Mouse (Mus musculus) kidney, postnatal 0 days (tissue): ENCODE results near the gene Lemd2. TPM values are rescaled to one million over a fixed set of nuclear protein-coding genes. Genes with fewer than 3 reads are reported as not detected.

Experiments
- ATAC-seq: fragments of 200-750 bp; cut with Nextera tagmentation; replicated peaks from 2 replicates; pipeline ENCODE4 v1.8.0; 2017; ENCODE audit warnings: low read depth, moderate number of reproducible peaks, moderate TSS enrichment, moderate library complexity; ENCODE audit not compliant: low FRiP score
- DNase-seq: peaks from one replicate; pipeline ENCODE4 v3.0.0-alpha.2; 2016; ENCODE audit warnings: low spot score
- H3K27ac ChIP-seq: fragments of 300-500 bp; sonication (generic); 2 replicates; pipeline ENCODE4 v1.5.1; 2014; ENCODE audit warnings: mild to moderate bottlenecking
- H3K27me3 ChIP-seq: fragments of 300-500 bp; sonication (generic); 2 replicates; pipeline ENCODE4 v1.6.1; 2014; ENCODE audit warnings: low read length, mixed read lengths; ENCODE audit not compliant: insufficient read depth
- H3K36me3 ChIP-seq: fragments of 300-500 bp; sonication (generic); 2 replicates; pipeline ENCODE4 v1.6.1; 2014; ENCODE audit warnings: low read length, mixed read lengths; ENCODE audit not compliant: insufficient read depth
- H3K4me1 ChIP-seq: fragments of 300-500 bp; sonication (generic); replicated peaks from 2 replicates; pipeline ENCODE4 v1.6.1; 2014; ENCODE audit warnings: antibody characterized with exemption, low read length, mixed read lengths; ENCODE audit not compliant: insufficient read depth
- H3K4me2 ChIP-seq: fragments of 300-500 bp; sonication (generic); 2 replicates; pipeline ENCODE4 v1.6.1; 2014; ENCODE audit warnings: mild to moderate bottlenecking, low read length, moderate library complexity, mixed read lengths
- H3K4me3 ChIP-seq: fragments of 300-500 bp; sonication (generic); replicated peaks from 2 replicates; pipeline ENCODE4 v1.5.1; 2014; ENCODE audit warnings: low read depth, low read length
- H3K9ac ChIP-seq: fragments of 300-500 bp; sonication (generic); 2 replicates; pipeline ENCODE4 v1.6.1; 2014; ENCODE audit warnings: low read depth, low read length
- H3K9me3 ChIP-seq: fragments of 300-500 bp; sonication (generic); replicated peaks from 2 replicates; pipeline ENCODE4 v1.6.1; 2016; ENCODE audit warnings: low read length, inconsistent platforms, mixed read lengths
- CTCF ChIP-seq: IDR thresholded peaks from 2 replicates; pipeline ENCODE4 v1.5.1; 2016; ENCODE audit warnings: antibody characterized with exemption, low read depth, mild to moderate bottlenecking, moderate library complexity
- WGBS: fragments of 180-500 bp; shearing (Covaris S2); extraction: QIAGEN DNeasy Blood & Tissue Kit; methylation state at CpG from one replicate; pipeline ENCODE4 v1.1.7; 2014; 5-methylcytosine and 5-hydroxymethylcytosine counted together
- polyA plus RNA-seq: library from polyadenylated mRNA; unstranded; fragments of >200 nt; fragmentation: Nextera tagmentation; extraction: Ambion mirVana; gene quantifications from 2 replicates; pipeline ENCODE4 v1.2.1, GENCODE M21; 2015

The Lemd2 gene
- polyA plus RNA-seq, 1 experiment from 2014 or later = 18.0 TPM

- no peaks in the 10 kb centered on the region for H3K4me1 ChIP-seq
- 64% methylated on average over 7 of the region's 7 CpGs for WGBS
Measured at GRCm38 (mm10) chr17:27159169-27159568, 45.1 kb downstream of the Lemd2 start.

GRCm38 (mm10) chr17:27158439-27158838, 45.8 kb downstream of the Lemd2 start:
- no peak overlapping the region for H3K27ac ChIP-seq

More at GRCm38 (mm10) chr17:27159169-27159568, 45.1 kb downstream of the Lemd2 start:
- ATAC-seq (no peak), DNase-seq (no peak)
- Histone ChIP-seq H3K9ac (no peak overlapping the region), H3K27ac (no peak overlapping the region), H3K36me3 (no peaks in the 10 kb centered on the region), H3K4me3 (no peak overlapping the region), H3K27me3 (no peaks in the 10 kb centered on the region), H3K4me2 (no peak overlapping the region), H3K9me3 (no peaks in the 10 kb centered on the region)
- no peak for TF ChIP-seq CTCF

GRCm38 (mm10) chr17:27155752-27156151, 48.5 kb downstream of the Lemd2 start:
- Histone ChIP-seq H3K4me3 (no peak overlapping the region), H3K4me2 (no peak overlapping the region), H3K9me3 (no peaks in the 10 kb centered on the region), H3K27me3 (no peaks in the 10 kb centered on the region), H3K36me3 (no peaks in the 10 kb centered on the region), H3K9ac (no peak overlapping the region), H3K4me1 (no peaks in the 10 kb centered on the region), H3K27ac (no peak overlapping the region)
- no peak for TF ChIP-seq CTCF
- ATAC-seq (no peak), DNase-seq (no peak)
- WGBS = 61% methylated on average over 8 of the region's 8 CpGs

More at GRCm38 (mm10) chr17:27158439-27158838, 45.8 kb downstream of the Lemd2 start:
- H3K4me1 ChIP-seq = no peaks in the 10 kb centered on the region
- no peak overlapping the region for H3K9ac ChIP-seq
- ATAC-seq = peak; percentile 62; the same call in 1 of the 2 replicates
- H3K9me3 ChIP-seq = no peaks in the 10 kb centered on the region
- DNase-seq = peak; percentile 61
- H3K27me3 ChIP-seq = no peaks in the 10 kb centered on the region
- H3K36me3 ChIP-seq = no peaks in the 10 kb centered on the region
- no peak overlapping the region for H3K4me2 ChIP-seq
- H3K4me3 ChIP-seq = no peak overlapping the region
- 54% methylated on average over 6 of the region's 6 CpGs for WGBS
- peak; percentile 36 for TF ChIP-seq CTCF

- TF ChIP-seq CTCF = no peak
- no peak for DNase-seq
- H3K9me3 ChIP-seq = no peaks in the 10 kb centered on the region
- H3K4me3 ChIP-seq = no peak overlapping the region
- no peaks in the 10 kb centered on the region for H3K4me1 ChIP-seq
- no peaks in the 10 kb centered on the region for H3K27me3 ChIP-seq
- H3K9ac ChIP-seq = no peak overlapping the region
- H3K4me2 ChIP-seq = no peak overlapping the region
- no peak for ATAC-seq
- WGBS = 85% methylated on average over 6 of the region's 6 CpGs
- H3K27ac ChIP-seq = no peak overlapping the region
- no peaks in the 10 kb centered on the region for H3K36me3 ChIP-seq
Measured at GRCm38 (mm10) chr17:27154881-27155280, 49.4 kb downstream of the Lemd2 start.

- ATAC-seq = no peak
- no peak overlapping the region for H3K4me3 ChIP-seq
- no peak for DNase-seq
- WGBS = 82% methylated on average over 14 of the region's 14 CpGs
- H3K9ac ChIP-seq = no peak overlapping the region
- H3K9me3 ChIP-seq = no peaks in the 10 kb centered on the region
- no peaks in the 10 kb centered on the region for H3K27me3 ChIP-seq
- no peak overlapping the region for H3K4me2 ChIP-seq
- no peak for TF ChIP-seq CTCF
- no peaks in the 10 kb centered on the region for H3K4me1 ChIP-seq
- H3K27ac ChIP-seq = no peak overlapping the region
- no peaks in the 10 kb centered on the region for H3K36me3 ChIP-seq
Measured at GRCm38 (mm10) chr17:27154256-27154655, 50.0 kb downstream of the Lemd2 start.

GRCm38 (mm10) chr17:27153773-27154193, 50.5 kb downstream of the Lemd2 start:
- H3K27me3 ChIP-seq = no peaks in the 10 kb centered on the region
- no peak overlapping the region for H3K4me2 ChIP-seq
- no peak overlapping the region for H3K27ac ChIP-seq
- whole genome bisulfite sequencing = 44% methylated on average over 9 of the region's 9 CpGs
- TF ChIP-seq CTCF = no peak
- DNase-seq (no peak), ATAC-seq (no peak)
- no peak overlapping the region for H3K9ac ChIP-seq
- H3K9me3 ChIP-seq = no peaks in the 10 kb centered on the region
- no peak overlapping the region for H3K4me3 ChIP-seq
- no peaks in the 10 kb centered on the region for H3K36me3 ChIP-seq
- no peaks in the 10 kb centered on the region for H3K4me1 ChIP-seq

GRCm38 (mm10) chr17:27152976-27153723, 51.1 kb downstream of the Lemd2 start:
- H3K9ac ChIP-seq = no peak overlapping the region
- no peaks in the 10 kb centered on the region for H3K4me1 ChIP-seq
- no peak overlapping the region for H3K4me3 ChIP-seq
- H3K4me2 ChIP-seq = no peak overlapping the region
- DNase-seq (no peak), ATAC-seq (no peak)
- H3K27ac ChIP-seq = no peak overlapping the region
- no peaks in the 10 kb centered on the region for H3K27me3 ChIP-seq
- WGBS = 45% methylated on average over 8 of the region's 8 CpGs
- no peaks in the 10 kb centered on the region for H3K9me3 ChIP-seq
- TF ChIP-seq CTCF = no peak
- H3K36me3 ChIP-seq = no peaks in the 10 kb centered on the region
